Mouse (Mus musculus): Measurements from ENCODE around the gene Isx.

- TF ChIP-seq CTCF (IDR thresholded peaks at IDR 0.05; ENCODE audit: control insufficient read depth, insufficient read depth, low read length) (no peak), POLR2A (IDR thresholded peaks at IDR 0.05; ENCODE audit: borderline replicate concordance, control insufficient read depth, low read depth, low read length) (no peak)
These were observed 24.3 kb downstream of the Isx start for GRCm38 (mm10) chr8:74897315-74897714.

Measured in bone marrow, adult 2 months (tissue).